Mouse (Mus musculus) limb, embryonic 14.5 days (tissue): ENCODE measurements at regions not wholly inside any gene's neighbourhood (a gene's known extent, or its start where the extent isn't known, plus 50 kb on each side); places are given as distances from the start of the nearest gene placed in this dataset.

Experiments
- ATAC-seq: fragments of 200-750 bp; cut with Nextera tagmentation; 2 replicates; pipeline ENCODE4 v1.8.0; 2017; ENCODE audit warnings: low read depth, moderate number of reproducible peaks, moderate TSS enrichment; ENCODE audit not compliant: low FRiP score
- DNase-seq: peaks from one replicate; pipeline ENCODE4 v3.0.0-alpha.2; 2015; ENCODE audit warnings: low spot score
- H3K27ac ChIP-seq: fragments of 300-500 bp; sonication (generic); replicated peaks from 2 replicates; pipeline ENCODE4 v1.5.1; 2014; ENCODE audit warnings: low read depth, mild to moderate bottlenecking, low read length, moderate library complexity, mixed read lengths
- H3K27me3 ChIP-seq: fragments of 300-500 bp; sonication (generic); 2 replicates; pipeline ENCODE4 v1.6.1; 2014; ENCODE audit warnings: low read length, mixed read lengths; ENCODE audit not compliant: control insufficient read depth, insufficient read depth
- H3K36me3 ChIP-seq: fragments of 300-500 bp; sonication (generic); 2 replicates; pipeline ENCODE4 v1.6.1; 2014; ENCODE audit warnings: mild to moderate bottlenecking, low read length, moderate library complexity, mixed read lengths; ENCODE audit not compliant: control insufficient read depth, insufficient read depth
- H3K4me1 ChIP-seq: fragments of 300-500 bp; sonication (generic); 2 replicates; pipeline ENCODE4 v1.6.1; 2014; ENCODE audit warnings: antibody characterized with exemption, low read length, mixed read lengths; ENCODE audit not compliant: control insufficient read depth, insufficient read depth
- H3K4me2 ChIP-seq: fragments of 300-500 bp; sonication (generic); replicated peaks from 2 replicates; pipeline ENCODE4 v1.6.1; 2014; ENCODE audit warnings: low read depth, mild to moderate bottlenecking, low read length, moderate library complexity; ENCODE audit not compliant: severe bottlenecking
- H3K4me3 ChIP-seq: fragments of 300-500 bp; sonication (generic); replicated peaks from 2 replicates; pipeline ENCODE4 v1.5.1; 2014; ENCODE audit warnings: low read length
- H3K9ac ChIP-seq: fragments of 300-500 bp; sonication (generic); 2 replicates; pipeline ENCODE4 v1.6.1; 2014; ENCODE audit warnings: mild to moderate bottlenecking, low read depth, low read length, moderate library complexity; ENCODE audit not compliant: severe bottlenecking
- H3K9me3 ChIP-seq: fragments of 300-500 bp; sonication (generic); 2 replicates; pipeline ENCODE4 v1.6.1; 2016; ENCODE audit warnings: low read length; ENCODE audit not compliant: control insufficient read depth
- POLR2A ChIP-seq: fragments of 200-500 bp; IDR thresholded peaks from 2 replicates; pipeline ENCODE4 v1.8.0; 2012; ENCODE audit warnings: inconsistent platforms, mild to moderate bottlenecking, moderate library complexity, borderline replicate concordance; ENCODE audit not compliant: insufficient read depth, insufficient read length; ENCODE audit errors: extremely low read depth
- WGBS: fragments of 180-500 bp; shearing (Covaris S2); extraction: QIAGEN DNeasy Blood & Tissue Kit; methylation state at CpG from one replicate; pipeline ENCODE4 v1.1.7; 2014; 5-methylcytosine and 5-hydroxymethylcytosine counted together

DNA sequence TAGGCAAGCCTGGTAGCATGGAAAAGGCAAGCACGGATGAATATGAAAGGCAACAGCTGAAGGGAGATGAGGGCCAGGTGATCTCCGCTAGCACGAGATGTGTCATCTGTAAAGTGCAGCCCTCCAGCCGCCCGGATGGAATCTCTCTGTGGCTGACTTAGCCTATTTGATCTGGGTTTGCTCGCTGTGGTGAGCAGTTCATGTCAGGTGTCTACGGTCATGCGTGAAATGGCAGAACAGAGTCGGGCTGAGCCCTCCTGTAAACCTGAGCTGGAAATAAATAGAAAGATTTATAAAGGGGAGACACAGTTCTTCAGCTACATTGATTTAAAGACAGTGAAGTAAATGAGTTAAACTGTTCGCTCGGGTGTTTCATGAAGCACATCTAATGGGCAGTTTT lies 311.9 kb downstream of the Rps6kc1 start:
- H3K4me1 ChIP-seq, result no peaks in the 10 kb centered on the region
- no peak overlapping the region for H3K4me3 ChIP-seq
- H3K36me3 ChIP-seq, result no peaks in the 10 kb centered on the region
- TF ChIP-seq POLR2A, result no peak
- DNase-seq, result no peak
- H3K27me3 ChIP-seq, result no peaks in the 10 kb centered on the region
- H3K9ac ChIP-seq, result no peak overlapping the region
- H3K4me2 ChIP-seq, result no peak overlapping the region
- H3K27ac ChIP-seq, result no peak overlapping the region
- no peaks in the 10 kb centered on the region for H3K9me3 ChIP-seq
- WGBS, result 86% methylated on average over 11 of the region's 11 CpGs
- no peak for ATAC-seq

DNA sequence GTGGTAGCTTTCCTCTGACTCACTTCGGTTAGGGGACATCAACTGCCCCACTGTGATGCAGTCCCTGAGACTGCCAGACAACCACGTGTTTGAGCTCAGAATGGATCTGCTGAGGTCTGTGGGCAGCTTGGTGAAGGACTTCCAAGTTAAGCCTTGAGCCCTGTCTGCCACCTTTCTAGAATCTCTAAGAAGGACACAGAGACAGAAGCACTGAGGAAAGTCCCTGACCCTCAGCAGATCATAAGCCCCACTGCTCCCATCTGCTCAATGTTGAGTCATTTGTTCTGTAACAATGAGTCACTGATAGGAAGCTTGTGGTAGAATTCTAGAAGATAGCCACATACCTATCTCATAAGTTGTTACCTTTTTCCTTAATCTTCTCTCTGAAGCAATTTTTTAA lies 315.4 kb downstream of the Rps6kc1 start:
- whole genome bisulfite sequencing, result 86% methylated on average over 2 of the region's 2 CpGs
- Histone ChIP-seq H3K4me2 (no peak overlapping the region), H3K4me3 (no peak overlapping the region), H3K4me1 (no peaks in the 10 kb centered on the region), H3K9ac (no peak overlapping the region), H3K36me3 (no peaks in the 10 kb centered on the region), H3K27ac (no peak overlapping the region), H3K9me3 (no peaks in the 10 kb centered on the region), H3K27me3 (no peaks in the 10 kb centered on the region)
- TF ChIP-seq POLR2A, result no peak
- DNase-seq, result no peak
- ATAC-seq, result no peak

GRCm38 (mm10) chr1:190591621-190592020 lies 319.9 kb downstream of the Rps6kc1 start:
- ATAC-seq, result no peak
- H3K9ac ChIP-seq, result no peak overlapping the region
- 91% methylated on average over 7 of the region's 7 CpGs for WGBS
- H3K4me1 ChIP-seq, result no peaks in the 10 kb centered on the region
- no peak for DNase-seq
- no peak overlapping the region for H3K4me2 ChIP-seq
- TF ChIP-seq POLR2A, result no peak
- H3K4me3 ChIP-seq, result no peak overlapping the region
- no peaks in the 10 kb centered on the region for H3K27me3 ChIP-seq
- H3K27ac ChIP-seq, result no peak overlapping the region
- no peaks in the 10 kb centered on the region for H3K36me3 ChIP-seq
- no peaks in the 10 kb centered on the region for H3K9me3 ChIP-seq

GRCm38 (mm10) chr1:190589586-190589985 lies 322.0 kb downstream of the Rps6kc1 start:
- WGBS, result 14% methylated on average over 2 of the region's 2 CpGs
- no peaks in the 10 kb centered on the region for H3K36me3 ChIP-seq
- ATAC-seq (no peak), DNase-seq (no peak)
- no peak overlapping the region for H3K9ac ChIP-seq
- no peak overlapping the region for H3K4me3 ChIP-seq
- TF ChIP-seq POLR2A, result no peak
- H3K27me3 ChIP-seq, result no peaks in the 10 kb centered on the region
- no peak overlapping the region for H3K4me2 ChIP-seq
- H3K4me1 ChIP-seq, result no peaks in the 10 kb centered on the region
- no peaks in the 10 kb centered on the region for H3K9me3 ChIP-seq
- no peak overlapping the region for H3K27ac ChIP-seq

- no peak for DNase-seq
These were observed 328.3 kb downstream of the Rps6kc1 start for GRCm38 (mm10) chr1:190583272-190583671.

GRCm38 (mm10) chr1:190580653-190581052 lies 330.9 kb downstream of the Rps6kc1 start:
- Histone ChIP-seq H3K36me3 (no peaks in the 10 kb centered on the region), H3K9me3 (no peaks in the 10 kb centered on the region), H3K4me3 (no peak overlapping the region), H3K27ac (no peak overlapping the region), H3K4me2 (no peak overlapping the region), H3K4me1 (no peaks in the 10 kb centered on the region), H3K9ac (no peak overlapping the region), H3K27me3 (no peaks in the 10 kb centered on the region)
- no peak for ATAC-seq
- WGBS, result 91% methylated on average over 1 of the region's 1 CpGs
- no peak for DNase-seq
- TF ChIP-seq POLR2A, result no peak

More at GRCm38 (mm10) chr1:190583272-190583671, 328.3 kb downstream of the Rps6kc1 start:
- 68% methylated on average over 6 of the region's 6 CpGs for WGBS
- Histone ChIP-seq H3K4me3 (no peak overlapping the region), H3K27ac (no peak overlapping the region), H3K4me1 (no peaks in the 10 kb centered on the region), H3K4me2 (no peak overlapping the region), H3K9me3 (no peaks in the 10 kb centered on the region), H3K9ac (no peak overlapping the region), H3K27me3 (no peaks in the 10 kb centered on the region), H3K36me3 (no peaks in the 10 kb centered on the region)
- no peak for ATAC-seq
- no peak for TF ChIP-seq POLR2A
